Comparison of ENCODE assay signal across 8 mouse cellular contexts in the genomic region with DNA sequence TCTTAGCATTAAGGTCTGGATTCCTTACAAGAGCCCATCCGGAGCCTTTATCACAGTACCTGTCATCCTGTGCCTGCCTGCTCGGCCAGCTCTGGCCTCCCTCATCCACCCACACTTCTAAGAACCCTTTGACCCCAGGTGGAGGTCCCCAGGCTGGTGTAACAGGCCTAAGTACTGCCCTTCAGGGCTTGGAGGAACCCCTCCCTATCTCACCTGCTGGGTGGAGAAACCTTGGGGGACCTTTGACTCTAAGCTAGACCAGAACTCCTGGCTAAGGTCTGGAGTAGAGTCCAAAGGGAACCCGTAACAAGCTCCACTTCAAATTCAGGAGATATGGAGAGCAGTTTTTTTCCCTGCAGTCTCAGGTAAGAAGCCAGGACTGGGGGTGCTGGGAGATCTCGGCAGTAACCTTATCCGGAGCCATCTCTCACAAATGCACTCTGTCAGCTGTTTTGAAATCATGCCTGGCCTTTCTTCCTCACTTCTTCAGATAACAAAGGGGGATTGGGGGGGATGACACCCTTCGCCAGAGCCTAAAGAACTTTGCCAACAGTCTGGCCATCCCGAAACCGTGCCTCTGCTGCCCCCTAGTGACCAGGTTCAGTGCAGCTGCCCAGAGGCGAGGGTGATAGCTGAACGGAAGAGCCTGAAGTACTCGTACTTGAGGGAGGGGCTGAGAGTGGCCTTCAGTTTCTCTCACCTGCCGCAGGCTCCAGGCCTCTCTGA. TPM values are rescaled to one million over a fixed set of nuclear protein-coding genes. Genes with fewer than 3 reads are reported as not detected.
A peak's percentile ranks its signal among the peaks of the same experiment; 100 is the strongest.
DNase-seq lines count a peak whose midpoint lies in the region; ATAC-seq and TF ChIP-seq lines count a peak whose summit lies in the region.

No protein-coding gene starts in this region.

- no peak overlapping the region for H3K9ac ChIP-seq in midbrain, embryonic 13.5 days (replicated peaks)
- H3K9ac ChIP-seq in embryonic facial prominence, embryonic 14.5 days (ENCODE audit: low read depth, low read length) = no peak overlapping the region
- no peak overlapping the region for H3K9ac ChIP-seq in intestine, embryonic 15.5 days
- no peak overlapping the region for H3K9ac ChIP-seq in limb, embryonic 14.5 days (ENCODE audit: low read depth, low read length, severe bottlenecking)

- H3K36me3 ChIP-seq in midbrain, embryonic 10.5 days = peaks cover 22% of the 10 kb centered on the region; the same call in 1 of the 2 replicates
- H3K36me3 ChIP-seq in midbrain, embryonic 13.5 days = no peaks in the 10 kb centered on the region
- peaks cover 8% of the 10 kb centered on the region; the same call in 1 of the 2 replicates for H3K36me3 ChIP-seq in embryonic facial prominence, embryonic 14.5 days (ENCODE audit: control insufficient read depth, insufficient read depth, low read length)
- no peaks in the 10 kb centered on the region for H3K36me3 ChIP-seq in intestine, embryonic 15.5 days
- H3K36me3 ChIP-seq in limb, embryonic 14.5 days (ENCODE audit: control insufficient read depth, insufficient read depth, low read length) = no peaks in the 10 kb centered on the region

- peak; percentile 85 for DNase-seq in midbrain, embryonic 10.5 days (ENCODE audit: low spot score)
- DNase-seq in adrenal gland, postnatal 36 days = peak; percentile 87 to 91
- DNase-seq in embryonic facial prominence, embryonic 14.5 days (ENCODE audit: low spot score) = peak; percentile 59
- DNase-seq in limb, embryonic 14.5 days (ENCODE audit: low spot score) = peak; percentile 58
- peak; percentile 74 for DNase-seq in ovary, postnatal 10 days (ENCODE audit: low spot score)
- peak; percentile 81 to 95 for DNase-seq in thymus, postnatal 10 days (ENCODE audit: low spot score in 2 of 2)

- peaks cover 3% of the 10 kb centered on the region; the same call in 1 of the 2 replicates for H3K27me3 ChIP-seq in midbrain, embryonic 10.5 days (ENCODE audit: low read depth, poor library complexity, severe bottlenecking)
- no peaks in the 10 kb centered on the region for H3K27me3 ChIP-seq in midbrain, embryonic 13.5 days
- no peaks in the 10 kb centered on the region for H3K27me3 ChIP-seq in embryonic facial prominence, embryonic 14.5 days (replicated peaks; ENCODE audit: control insufficient read depth, insufficient read depth, low read length)
- H3K27me3 ChIP-seq in intestine, embryonic 15.5 days (replicated peaks) = no peaks in the 10 kb centered on the region
- no peaks in the 10 kb centered on the region for H3K27me3 ChIP-seq in limb, embryonic 14.5 days (ENCODE audit: control insufficient read depth, insufficient read depth, low read length)

- ATAC-seq in midbrain, embryonic 13.5 days = no peak
- ATAC-seq in embryonic facial prominence, embryonic 14.5 days (ENCODE audit: low read depth) = no peak
- ATAC-seq in intestine, embryonic 15.5 days = 0 out of 2 replicates have a peak, but pooled peaks have one; percentile 3
- no peak for ATAC-seq in limb, embryonic 14.5 days (ENCODE audit: low FRiP score, low read depth)

- H3K27ac ChIP-seq in midbrain, embryonic 10.5 days (replicated peaks) = peak overlapping the region; percentile 0; the same call in 1 of the 2 replicates
- no peak overlapping the region for H3K27ac ChIP-seq in midbrain, embryonic 13.5 days
- no peak overlapping the region for H3K27ac ChIP-seq in embryonic facial prominence, embryonic 14.5 days (replicated peaks; ENCODE audit: low read depth, low read length)
- H3K27ac ChIP-seq in intestine, embryonic 15.5 days = peak overlapping the region; percentile 54; the same call in 1 of the 2 replicates
- no peak overlapping the region for H3K27ac ChIP-seq in limb, embryonic 14.5 days (replicated peaks; ENCODE audit: low read depth, low read length)

- no peak overlapping the region for H3K4me2 ChIP-seq in midbrain, embryonic 13.5 days (replicated peaks)
- no peak overlapping the region for H3K4me2 ChIP-seq in embryonic facial prominence, embryonic 14.5 days (ENCODE audit: low read depth, low read length)
- H3K4me2 ChIP-seq in intestine, embryonic 15.5 days (replicated peaks) = no peak overlapping the region
- H3K4me2 ChIP-seq in limb, embryonic 14.5 days (replicated peaks; ENCODE audit: low read depth, low read length, severe bottlenecking) = no peak overlapping the region

- H3K4me1 ChIP-seq in midbrain, embryonic 10.5 days = peaks cover 41% of the 10 kb centered on the region
- H3K4me1 ChIP-seq in midbrain, embryonic 13.5 days (replicated peaks) = peaks cover 23% of the 10 kb centered on the region
- H3K4me1 ChIP-seq in embryonic facial prominence, embryonic 14.5 days (ENCODE audit: control insufficient read depth, insufficient read depth, low read length) = peaks cover 15% of the 10 kb centered on the region
- H3K4me1 ChIP-seq in intestine, embryonic 15.5 days (replicated peaks) = peaks cover 40% of the 10 kb centered on the region
- H3K4me1 ChIP-seq in limb, embryonic 14.5 days (ENCODE audit: control insufficient read depth, insufficient read depth, low read length) = peaks cover 14% of the 10 kb centered on the region

- TF ChIP-seq POLR2A in limb, embryonic 14.5 days (IDR thresholded peaks at IDR 0.05; ENCODE audit: borderline replicate concordance, extremely low read depth, insufficient read depth, insufficient read length) = no peak

- H3K9me3 ChIP-seq in midbrain, embryonic 10.5 days (replicated peaks) = no peaks in the 10 kb centered on the region
- no peaks in the 10 kb centered on the region for H3K9me3 ChIP-seq in midbrain, embryonic 13.5 days
- H3K9me3 ChIP-seq in embryonic facial prominence, embryonic 14.5 days (ENCODE audit: control insufficient read depth, low read length) = no peaks in the 10 kb centered on the region
- H3K9me3 ChIP-seq in intestine, embryonic 15.5 days = no peaks in the 10 kb centered on the region
- H3K9me3 ChIP-seq in limb, embryonic 14.5 days (ENCODE audit: control insufficient read depth, low read length) = no peaks in the 10 kb centered on the region

- WGBS in midbrain, embryonic 10.5 days = 23% methylated on average over 12 of the region's 12 CpGs
- 19% methylated on average over 12 of the region's 12 CpGs for WGBS in midbrain, embryonic 13.5 days
- WGBS in embryonic facial prominence, embryonic 14.5 days = 20% methylated on average over 12 of the region's 12 CpGs
- 17% methylated on average over 12 of the region's 12 CpGs for WGBS in intestine, embryonic 15.5 days
- 23% methylated on average over 12 of the region's 12 CpGs for WGBS in limb, embryonic 14.5 days

- no peak overlapping the region for H3K4me3 ChIP-seq in midbrain, embryonic 10.5 days
- H3K4me3 ChIP-seq in midbrain, embryonic 13.5 days (replicated peaks) = no peak overlapping the region
- no peak overlapping the region for H3K4me3 ChIP-seq in embryonic facial prominence, embryonic 14.5 days (ENCODE audit: low read depth, low read length)
- no peak overlapping the region for H3K4me3 ChIP-seq in intestine, embryonic 15.5 days (replicated peaks)
- H3K4me3 ChIP-seq in limb, embryonic 14.5 days (replicated peaks; ENCODE audit: low read length) = no peak overlapping the region

RNA-seq across cellular contexts. Expression of gene Tmem104, which starts 5.2 kb away (rescaled TPM):
- polyA plus RNA-seq in midbrain, embryonic 10.5 days (2016; fragmentation: Nextera tagmentation; extraction: Ambion mirVana) = 7.1 and 11.3 TPM in 2 replicates
- 10.3 and 10.7 TPM in 2 replicates for polyA plus RNA-seq in midbrain, embryonic 13.5 days (2015; fragmentation: Nextera tagmentation; extraction: Ambion mirVana)
- 10 to 100 TPM; 19.9 to 23.2 TPM for total RNA-seq in adrenal gland, postnatal 36 days (2021)
- 12.5 and 14.9 TPM in 2 replicates for polyA plus RNA-seq in embryonic facial prominence, embryonic 14.5 days (2014; fragmentation: Nextera tagmentation; extraction: Ambion mirVana)
- 9.3 and 12.2 TPM in 2 replicates for polyA plus RNA-seq in intestine, embryonic 15.5 days (2015; fragmentation: Nextera tagmentation; extraction: Ambion mirVana)
- 9.2 and 16.9 TPM in 2 replicates for polyA plus RNA-seq in limb, embryonic 14.5 days (2012; rRNA removed)
- polyA plus RNA-seq in limb, embryonic 14.5 days (2014; fragmentation: Nextera tagmentation; extraction: Ambion mirVana) = 11.4 and 12.4 TPM in 2 replicates

RNA-seq across cellular contexts. Expression of gene Nat9, which starts 5.6 kb away (rescaled TPM):
- 17.8 and 19.5 TPM in 2 replicates for polyA plus RNA-seq in midbrain, embryonic 10.5 days (2016; fragmentation: Nextera tagmentation; extraction: Ambion mirVana)
- 20.9 and 23.7 TPM in 2 replicates for polyA plus RNA-seq in midbrain, embryonic 13.5 days (2015; fragmentation: Nextera tagmentation; extraction: Ambion mirVana)
- 10 to 100 TPM; 26.7 to 29.4 TPM for total RNA-seq in adrenal gland, postnatal 36 days (2021)
- 20.0 and 23.3 TPM in 2 replicates for polyA plus RNA-seq in embryonic facial prominence, embryonic 14.5 days (2014; fragmentation: Nextera tagmentation; extraction: Ambion mirVana)
- 20.5 and 20.6 TPM in 2 replicates for polyA plus RNA-seq in intestine, embryonic 15.5 days (2015; fragmentation: Nextera tagmentation; extraction: Ambion mirVana)
- polyA plus RNA-seq in limb, embryonic 14.5 days (2012; rRNA removed) = 25.6 and 32.1 TPM in 2 replicates
- 20.0 and 24.3 TPM in 2 replicates for polyA plus RNA-seq in limb, embryonic 14.5 days (2014; fragmentation: Nextera tagmentation; extraction: Ambion mirVana)

RNA-seq across cellular contexts. Expression of gene Slc9a3r1, which starts 18.9 kb away (rescaled TPM):
- 36.8 and 37.8 TPM in 2 replicates for polyA plus RNA-seq in midbrain, embryonic 10.5 days (2016; fragmentation: Nextera tagmentation; extraction: Ambion mirVana)
- polyA plus RNA-seq in midbrain, embryonic 13.5 days (2015; fragmentation: Nextera tagmentation; extraction: Ambion mirVana) = 30.4 and 34.3 TPM in 2 replicates
- total RNA-seq in adrenal gland, postnatal 36 days (2021) = 10 to 100 TPM; 18.1 to 20.3 TPM
- 40.6 and 43.5 TPM in 2 replicates for polyA plus RNA-seq in embryonic facial prominence, embryonic 14.5 days (2014; fragmentation: Nextera tagmentation; extraction: Ambion mirVana)
- 252 and 270 TPM in 2 replicates for polyA plus RNA-seq in intestine, embryonic 15.5 days (2015; fragmentation: Nextera tagmentation; extraction: Ambion mirVana)
- 19.1 and 22.0 TPM in 2 replicates for polyA plus RNA-seq in limb, embryonic 14.5 days (2012; rRNA removed)
- 29.9 and 33.7 TPM in 2 replicates for polyA plus RNA-seq in limb, embryonic 14.5 days (2014; fragmentation: Nextera tagmentation; extraction: Ambion mirVana)

RNA-seq across cellular contexts. Expression of gene Cd300lf, which starts 48.3 kb away (rescaled TPM):
- polyA plus RNA-seq in midbrain, embryonic 10.5 days (2016; fragmentation: Nextera tagmentation; extraction: Ambion mirVana) = 0.21 TPM in 1 of 2 replicates, not detected in the other
- polyA plus RNA-seq in midbrain, embryonic 13.5 days (2015; fragmentation: Nextera tagmentation; extraction: Ambion mirVana) = 0.28 TPM in 1 of 2 replicates, not detected in the other
- total RNA-seq in adrenal gland, postnatal 36 days (2021) = 1 to 10 TPM in 1 of 2 experiments, under 1 TPM in 1; 0.69 to 1.0 TPM
- polyA plus RNA-seq in embryonic facial prominence, embryonic 14.5 days (2014; fragmentation: Nextera tagmentation; extraction: Ambion mirVana) = 0.14 and 0.56 TPM in 2 replicates
- polyA plus RNA-seq in intestine, embryonic 15.5 days (2015; fragmentation: Nextera tagmentation; extraction: Ambion mirVana) = 0.85 and 1.2 TPM in 2 replicates
- polyA plus RNA-seq in limb, embryonic 14.5 days (2012; rRNA removed) = 0.35 and 0.65 TPM in 2 replicates
- 0.14 and 0.29 TPM in 2 replicates for polyA plus RNA-seq in limb, embryonic 14.5 days (2014; fragmentation: Nextera tagmentation; extraction: Ambion mirVana)

Comparison
In these comparisons a context has a peak if more than half of its experiments do, and no peak if none do; other contexts are left out.
1. H3K27ac ChIP-seq: peak in midbrain, embryonic 10.5 days (single experiment) and intestine, embryonic 15.5 days (single experiment); none in midbrain, embryonic 13.5 days (single experiment), embryonic facial prominence, embryonic 14.5 days (single experiment) and limb, embryonic 14.5 days (single experiment).
2. Peak in every context shown above with its lines, with median percentiles within 50 percentile points of each other: DNase-seq.